Mouse (Mus musculus): Measurements from ENCODE around the gene Rxrb. TPM values are rescaled to one million over a fixed set of nuclear protein-coding genes. Genes with fewer than 3 reads are reported as not detected.

The Rxrb gene
- total RNA-seq, 2 experiments from 2014 or later: 77.8 to 79.2 TPM

GRCm38 (mm10) chr17:34068864-34069263, 37.3 kb downstream of the Rxrb start:
- DNase-seq: no peak

GRCm38 (mm10) chr17:34072091-34072490, 40.5 kb downstream of the Rxrb start:
- DNase-seq: no peak

GRCm38 (mm10) chr17:34075271-34075670, 43.7 kb downstream of the Rxrb start:
- DNase-seq: peak; percentile 17 to 61

GRCm38 (mm10) chr17:34077549-34077948, 45.9 kb downstream of the Rxrb start:
- peak; percentile 45 to 56 for DNase-seq

- no peak for DNase-seq
Measured at GRCm38 (mm10) chr17:34078148-34078547, 46.5 kb downstream of the Rxrb start.

- no peak for DNase-seq
Measured at GRCm38 (mm10) chr17:34079002-34079401, 47.4 kb downstream of the Rxrb start.

- DNase-seq: peak in 1 of 2 experiments; percentile 11
Measured at GRCm38 (mm10) chr17:34079621-34080020, 48.0 kb downstream of the Rxrb start.

- no peak for DNase-seq
Measured at GRCm38 (mm10) chr17:34083104-34083503, 51.5 kb downstream of the Rxrb start.

- no peak for DNase-seq
Measured at GRCm38 (mm10) chr17:34087386-34087785, 55.8 kb downstream of the Rxrb start.

Small RNA genes within 50 kb of the gene (microRNA-seq; reads per million reads assigned to microRNA genes)
- gene Mir219a-1 (0 to 0.21 reads per million in 2 experiments), gene Mir219c (0 reads per million in 2 experiments)

Other genes with a start within 250 kb of the Rxrb start
- gene Angptl4, start 250.0 kb upstream of the Rxrb start, total RNA-seq (2021): 1 to 10 TPM; 3.3 to 5.9 TPM
- 10 to 100 TPM; 35.0 to 36.2 TPM for gene Kank3, start 221.3 kb upstream of the Rxrb start, total RNA-seq (2021)
- 100 to 1,000 TPM; 742 to 754 TPM for gene Rps28, start 207.2 kb upstream of the Rxrb start, total RNA-seq (2021)
- gene Ndufa7, start 207.2 kb upstream of the Rxrb start, total RNA-seq (2021): 100 to 1,000 TPM; 207 to 228 TPM
- gene Cd320, start 188.7 kb upstream of the Rxrb start, total RNA-seq (2021): 10 to 100 TPM; 22.2 to 24.9 TPM
- gene Gm7029, start 158.0 kb upstream of the Rxrb start, total RNA-seq (2021): not detected
- 1 to 10 TPM; 1.9 to 2.5 TPM for gene Kifc1, start 141.2 kb upstream of the Rxrb start, total RNA-seq (2021)
- not detected for gene Platr17, start 126.7 kb upstream of the Rxrb start, total RNA-seq (2021)
- 10 to 100 TPM; 25.4 to 33.0 TPM for gene Daxx, start 122.4 kb upstream of the Rxrb start, total RNA-seq (2021)
- gene Tapbp, start 115.9 kb upstream of the Rxrb start, total RNA-seq (2021): 10 to 100 TPM; 32.5 to 38.9 TPM
- 10 to 100 TPM; 26.9 to 30.8 TPM for gene Zbtb22, start 115.9 kb upstream of the Rxrb start, total RNA-seq (2021)
- 10 to 100 TPM; 66.4 to 79.8 TPM for gene Rgl2, start 102.3 kb upstream of the Rxrb start, total RNA-seq (2021)
- 10 to 100 TPM; 85.6 to 91.8 TPM for gene Pfdn6, start 91.5 kb upstream of the Rxrb start, total RNA-seq (2021)
- 10 to 100 TPM; 15.9 to 17.9 TPM for gene Wdr46, start 91.2 kb upstream of the Rxrb start, total RNA-seq (2021)
- 1 to 10 TPM; 4.5 to 6.2 TPM for gene B3galt4, start 80.3 kb upstream of the Rxrb start, total RNA-seq (2021)
- 10 to 100 TPM; 80.0 to 84.8 TPM for gene Vps52, start 76.0 kb upstream of the Rxrb start, total RNA-seq (2021)
- 100 to 1,000 TPM; 327 to 330 TPM for gene Rps18, start 75.8 kb upstream of the Rxrb start, total RNA-seq (2021)
- 10 to 100 TPM; 16.3 to 16.9 TPM for gene H2-K1, start 31.5 kb upstream of the Rxrb start, total RNA-seq (2021)
- gene Ring1, start 7.1 kb upstream of the Rxrb start, total RNA-seq (2021): 10 to 100 TPM; 39.6 to 42.9 TPM
- gene H2-Ke6, start 3.8 kb upstream of the Rxrb start, total RNA-seq (2021): 10 to 100 TPM; 60.2 to 61.7 TPM
- 10 to 100 TPM; 88.5 to 92.6 TPM for gene Slc39a7, start 130 bp upstream of the Rxrb start, total RNA-seq (2021)
- 10 to 100 TPM; 20.3 to 21.8 TPM for gene Col11a2, start 7.6 kb downstream of the Rxrb start, total RNA-seq (2021)
- under 1 TPM; 0.35 to 0.42 TPM for gene H2-Oa, start 60.5 kb downstream of the Rxrb start, total RNA-seq (2021)
- gene H2-DMa, start 87.7 kb downstream of the Rxrb start, total RNA-seq (2021): 10 to 100 TPM; 26.7 to 31.7 TPM
- 100 to 1,000 TPM; 182 to 193 TPM for gene Brd2, start 90.8 kb downstream of the Rxrb start, total RNA-seq (2021)
- under 1 TPM; 0.67 to 0.96 TPM for gene H2-DMb2, start 111.5 kb downstream of the Rxrb start, total RNA-seq (2021)
- 1 to 10 TPM in 1 of 2 experiments, under 1 TPM in 1; 0.95 to 1.7 TPM for gene H2-DMb1, start 121.3 kb downstream of the Rxrb start, total RNA-seq (2021)
- 1 to 10 TPM; 3.4 to 3.5 TPM for gene Tap1, start 155.7 kb downstream of the Rxrb start, total RNA-seq (2021)
- 1 to 10 TPM; 1.2 to 1.7 TPM for gene Psmb9, start 156.0 kb downstream of the Rxrb start, total RNA-seq (2021)
- 1 to 10 TPM; 2.7 to 3.2 TPM for gene Psmb8, start 165.9 kb downstream of the Rxrb start, total RNA-seq (2021)
- gene Tap2, start 171.7 kb downstream of the Rxrb start, total RNA-seq (2021): 10 to 100 TPM in 1 of 2 experiments, 1 to 10 TPM in 1; 8.5 to 10.3 TPM
- gene H2-Ob, start 207.1 kb downstream of the Rxrb start, total RNA-seq (2021): under 1 TPM in 1 of 2 experiments, not detected in 1; 0.47 TPM
- 1 to 10 TPM; 1.6 to 1.9 TPM for gene H2-Ab1, start 225.9 kb downstream of the Rxrb start, total RNA-seq (2021)